ENCODE assay signal across 22 mouse cellular contexts in genomic region chr7:91493234-91493633, GRCm38 (mm10).
DNase-seq lines count a peak whose midpoint lies in the region; ATAC-seq lines count a peak whose summit lies in the region.
"Had no signal": no experiment of that assay in that cellular context is flagged by ENCODE, and none has a peak within 500 bp of the region (broad histone marks: within the 10 kb centered on the region; RNA-seq: fewer than 3 reads in every experiment).

No protein-coding gene starts in this region.

- 77% methylated on average over 3 of the region's 3 CpGs for whole genome bisulfite sequencing in hindbrain, embryonic 14.5 days

- no peaks in the 10 kb centered on the region for H3K27me3 ChIP-seq in hindbrain, embryonic 14.5 days (ENCODE audit: control insufficient read depth, insufficient read depth, low read length)
- H3K27me3 ChIP-seq: CH12.LX, Patski had no signal

- intact Hi-C loops in left cerebral cortex, postnatal 36 days (cut with DNase I): no loop called here
- intact Hi-C loops in heart, postnatal 36 days (cut with DNase I): no loop called here

- no peaks in the 10 kb centered on the region for H3K36me3 ChIP-seq in hindbrain, embryonic 14.5 days (replicated peaks; ENCODE audit: control insufficient read depth, insufficient read depth)
- H3K36me3 ChIP-seq: G1E had no signal

- H3K9ac ChIP-seq in hindbrain, embryonic 14.5 days: no peak overlapping the region

- no peak overlapping the region for H3K4me2 ChIP-seq in hindbrain, embryonic 14.5 days (replicated peaks)

- H3K27ac ChIP-seq in hindbrain, embryonic 14.5 days: no peak overlapping the region

- no peak for DNase-seq in left cerebral cortex, postnatal 36 days (ENCODE audit: low spot score in 2 of 2)
- no peak for DNase-seq in hindbrain, embryonic 14.5 days (ENCODE audit: low spot score)
- DNase-seq in heart, postnatal 36 days: no peak
- DNase-seq in lung, postnatal 10 days: no peak
- DNase-seq: adrenal gland, adult 2 months; adrenal gland, adult 8-10 months; adrenal gland, postnatal 10 days; adrenal gland, postnatal 14 days; adrenal gland, postnatal 25 days; adrenal gland, postnatal 36 days; B cell, adult 2 months; cerebellum, adult 11 months; cerebellum, adult 11-12 months had no signal

- H3K4me3 ChIP-seq in hindbrain, embryonic 14.5 days (replicated peaks; ENCODE audit: low read length): no peak overlapping the region

- ATAC-seq in common myeloid progenitor, adult 5-6 weeks (replicated peaks; ENCODE audit: low read depth, poor library complexity, severe bottlenecking): peak; percentile 66
- peak; percentile 48; the same call in 1 of the 2 replicates for ATAC-seq in granulocyte monocyte progenitor cell, adult 5-6 weeks (replicated peaks; ENCODE audit: poor library complexity, severe bottlenecking)
- peak; percentile 72 to 89; a peak in 3 of 4 replicates for ATAC-seq in hematopoietic stem cell, adult 5-6 weeks (replicated peaks in 1 of 2; ENCODE audit: insufficient read depth in 1 of 2, low FRiP score in 2 of 2, low TSS enrichment in 1 of 2, low read depth in 1 of 2, poor library complexity in 2 of 2, severe bottlenecking in 2 of 2)
- ATAC-seq in megakaryocyte progenitor cell, adult 5-6 weeks (replicated peaks; ENCODE audit: poor library complexity): peak; percentile 58
- no peak for ATAC-seq in hindbrain, embryonic 14.5 days (ENCODE audit: low FRiP score)
- ATAC-seq: activated CD4-positive, CD25-positive, alpha-beta regulatory T cell, adult 4 months; CD4-positive, CD25-positive, alpha-beta regulatory T cell, adult 4 months; Patski had no signal

- H3K9me3 ChIP-seq in hindbrain, embryonic 14.5 days (ENCODE audit: control insufficient read depth, low read length): no peaks in the 10 kb centered on the region
- H3K9me3 ChIP-seq: G1E had no signal

- H3K4me1 ChIP-seq in hindbrain, embryonic 14.5 days (replicated peaks; ENCODE audit: control insufficient read depth, insufficient read depth, low read length): no peaks in the 10 kb centered on the region
